Mouse (Mus musculus): ENCODE results near the gene Phb.
A peak's percentile ranks its signal among the peaks of the same experiment; 100 is the strongest.

Phb gene

DNA sequence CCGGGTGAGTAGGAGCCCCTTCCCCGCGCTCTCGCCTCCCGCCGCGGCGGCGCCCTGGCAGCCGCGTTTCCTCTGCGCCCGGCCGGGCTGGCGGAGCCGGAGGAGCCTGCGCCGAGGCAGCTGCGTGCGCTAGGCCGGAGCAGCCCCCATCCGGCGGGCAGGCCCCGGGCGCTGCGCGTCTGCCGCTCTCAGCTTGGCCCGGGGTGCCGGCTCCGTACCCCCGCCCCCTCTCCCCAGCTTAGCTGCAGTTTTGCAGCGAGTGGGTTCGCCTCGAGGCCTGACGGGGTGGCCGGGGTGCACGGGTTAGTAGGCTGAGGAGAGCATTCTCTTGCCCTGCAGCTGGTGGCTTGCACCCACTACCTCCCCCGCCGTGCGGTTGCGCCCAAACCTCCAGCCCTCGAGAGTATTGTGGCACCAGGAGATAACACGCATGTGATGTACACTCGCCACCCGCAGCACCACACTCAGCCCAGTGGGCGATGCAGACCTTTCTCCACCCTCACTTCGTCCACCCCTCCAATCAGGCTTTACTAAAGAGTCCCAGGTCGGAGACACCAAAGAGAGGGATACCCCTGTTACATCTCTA lies 46.6 kb downstream of the Phb start:
- DNase-seq, result peak; percentile 48

DNA sequence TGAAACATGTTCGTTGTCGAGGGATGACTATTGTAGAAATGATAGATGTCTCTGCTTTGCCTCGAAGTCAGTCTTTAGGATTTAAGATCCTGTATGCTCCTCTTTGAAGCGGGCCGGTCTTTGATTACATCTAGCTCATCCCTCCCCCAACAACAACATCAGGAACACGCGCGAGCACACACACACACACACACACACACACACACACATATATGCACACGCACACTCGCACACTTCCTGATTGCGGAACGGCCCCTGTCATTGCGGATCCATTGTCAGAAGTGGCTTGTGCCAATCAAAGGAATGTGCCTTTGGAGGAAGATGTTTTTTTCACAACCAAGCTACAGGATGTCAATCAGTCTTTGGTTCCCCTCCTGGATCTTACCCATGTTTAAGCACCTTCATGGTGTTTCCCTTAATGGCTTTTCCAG lies 47.1 kb downstream of the Phb start:
- DNase-seq, result no peak

DNA sequence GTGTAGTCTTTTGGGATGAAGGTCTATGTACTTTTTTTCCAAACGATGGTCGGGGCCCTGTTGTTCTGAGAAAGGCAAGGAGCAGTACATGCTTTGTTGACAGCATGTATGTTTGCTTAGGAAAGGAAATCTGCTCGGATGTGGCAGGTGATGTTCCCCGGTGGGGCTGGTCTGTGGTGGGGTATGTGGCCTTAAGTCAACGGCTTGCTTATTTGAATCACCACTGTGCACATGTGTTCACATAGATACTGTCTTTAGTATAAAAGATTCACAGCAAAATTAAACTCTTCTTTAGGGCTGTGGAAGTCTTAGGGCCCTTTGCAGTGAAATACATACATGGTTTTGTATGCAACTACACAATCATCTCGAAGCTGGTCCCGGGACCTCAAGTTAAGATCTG lies 47.7 kb downstream of the Phb start:
- DNase-seq, result no peak

DNA sequence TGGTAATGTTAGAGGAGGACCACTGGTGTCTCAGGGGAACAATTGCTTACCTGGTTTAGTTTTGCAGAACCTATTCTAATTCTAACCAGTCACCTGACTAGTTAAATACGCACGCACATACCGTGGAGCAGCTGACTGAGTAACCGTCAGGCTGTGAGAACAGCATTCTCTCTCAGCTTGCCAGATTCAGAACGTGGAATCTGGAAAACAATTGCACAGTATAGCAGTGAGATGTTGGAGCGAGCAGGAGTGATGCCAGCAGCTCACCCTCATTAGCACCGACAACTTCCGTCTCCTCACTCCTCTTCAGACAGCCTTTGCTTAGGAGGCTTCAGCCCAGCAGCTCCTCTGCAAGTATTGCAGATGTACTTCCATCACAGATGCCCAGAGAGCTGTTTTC lies 49.4 kb downstream of the Phb start:
- DNase-seq, result peak; percentile 15

DNA sequence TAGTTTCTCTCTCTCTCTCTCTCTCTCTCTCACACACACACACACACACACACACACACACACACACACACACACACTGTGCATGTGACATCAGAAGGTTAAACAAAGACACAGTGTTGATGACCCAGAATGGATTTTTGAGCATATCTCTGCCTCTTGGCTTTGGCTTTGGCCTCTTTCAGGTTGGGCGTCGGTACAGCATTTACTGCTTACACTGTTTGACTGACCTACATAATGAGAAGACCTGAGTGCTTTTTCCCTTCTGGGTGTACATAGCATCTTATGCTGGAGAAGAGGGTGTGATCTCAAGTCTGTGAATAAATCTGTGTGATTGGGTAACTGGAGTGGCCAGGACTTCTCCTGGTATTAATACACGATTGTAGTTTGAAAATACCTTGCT lies 52.6 kb downstream of the Phb start:
- no peak for DNase-seq

DNA sequence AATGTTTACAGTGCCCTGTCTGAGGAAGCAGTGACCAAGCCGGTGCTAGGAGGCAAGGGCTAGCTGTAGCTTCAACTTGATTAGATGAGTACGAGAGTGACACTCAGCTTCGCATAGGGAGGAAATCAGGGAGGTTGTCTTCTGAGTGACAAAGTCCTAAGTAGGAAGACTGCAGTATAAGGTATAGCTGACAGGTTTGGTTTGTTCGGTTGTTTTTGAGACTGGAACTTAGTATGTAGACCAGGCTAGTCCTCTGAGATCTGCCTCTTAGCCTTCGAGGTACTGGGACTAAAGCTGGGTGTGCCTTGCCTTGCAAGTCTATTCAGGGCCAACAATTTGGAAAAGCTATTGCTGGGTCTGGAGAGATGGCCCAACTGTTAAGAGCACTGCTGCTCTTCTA lies 56.5 kb downstream of the Phb start, which contains the start of gene B130006D01Rik:
TSS of gene B130006D01Rik (plus strand) at position 301 of the 400 bp plus-strand sequence.
- no peak for DNase-seq

DNA sequence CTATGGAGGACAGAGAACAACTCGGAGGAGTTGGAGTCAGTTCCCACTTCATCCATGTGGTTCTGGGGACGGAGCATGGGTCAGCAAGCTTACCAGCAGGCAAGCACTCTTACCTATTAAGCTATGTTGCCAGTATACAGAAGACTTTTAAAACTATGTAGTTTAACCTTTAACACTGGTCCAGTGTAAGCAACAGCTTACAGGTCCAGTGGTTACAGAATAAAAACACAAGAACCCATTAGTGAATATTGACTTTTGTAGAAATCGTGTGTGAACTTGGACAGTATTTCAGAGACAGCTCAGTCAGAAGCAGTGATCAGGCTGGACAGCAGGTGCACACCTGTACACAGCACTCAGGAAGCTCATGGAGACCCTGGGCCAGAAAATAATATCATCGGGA lies 57.7 kb downstream of the Phb start:
- no peak for DNase-seq

DNA sequence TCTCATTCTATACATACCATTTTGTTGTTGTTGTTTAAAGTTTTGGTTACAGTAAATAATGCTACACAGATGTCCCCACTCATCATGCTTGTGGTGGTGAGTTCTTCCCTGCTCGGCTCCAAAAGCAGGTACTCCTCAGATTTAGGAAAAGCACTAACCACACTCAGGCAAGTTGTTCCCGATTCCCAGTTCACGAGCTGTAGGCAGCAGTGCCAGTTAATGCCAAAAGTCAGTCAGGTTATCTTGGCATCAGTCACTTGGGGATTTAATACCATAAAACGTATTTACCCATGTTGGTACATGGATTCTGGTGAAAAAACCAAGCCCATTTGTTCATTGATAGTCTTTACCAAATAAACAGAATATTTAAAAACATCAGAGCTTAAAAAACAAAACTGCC lies 59.4 kb downstream of the Phb start:
- no peak for DNase-seq

DNA sequence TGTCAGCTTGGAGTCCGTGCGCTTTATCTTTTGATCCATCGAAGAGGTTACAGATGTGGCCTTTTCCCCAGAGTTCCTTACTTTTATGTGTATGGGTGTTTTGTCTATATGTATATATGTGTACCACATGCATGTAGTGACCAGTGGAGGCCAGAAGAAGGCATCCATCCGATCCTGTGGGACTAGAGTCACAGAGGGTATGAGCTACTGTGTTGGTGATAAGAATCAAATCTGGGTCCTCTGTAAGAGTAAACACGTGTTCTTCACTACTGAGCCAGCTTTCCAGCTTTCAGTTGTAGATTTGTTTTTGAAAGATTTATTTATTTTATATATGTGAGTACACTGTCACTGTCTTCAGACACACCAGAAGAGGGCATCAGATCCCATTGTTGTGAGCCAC lies 61.2 kb downstream of the Phb start:
- DNase-seq, result no peak

DNA sequence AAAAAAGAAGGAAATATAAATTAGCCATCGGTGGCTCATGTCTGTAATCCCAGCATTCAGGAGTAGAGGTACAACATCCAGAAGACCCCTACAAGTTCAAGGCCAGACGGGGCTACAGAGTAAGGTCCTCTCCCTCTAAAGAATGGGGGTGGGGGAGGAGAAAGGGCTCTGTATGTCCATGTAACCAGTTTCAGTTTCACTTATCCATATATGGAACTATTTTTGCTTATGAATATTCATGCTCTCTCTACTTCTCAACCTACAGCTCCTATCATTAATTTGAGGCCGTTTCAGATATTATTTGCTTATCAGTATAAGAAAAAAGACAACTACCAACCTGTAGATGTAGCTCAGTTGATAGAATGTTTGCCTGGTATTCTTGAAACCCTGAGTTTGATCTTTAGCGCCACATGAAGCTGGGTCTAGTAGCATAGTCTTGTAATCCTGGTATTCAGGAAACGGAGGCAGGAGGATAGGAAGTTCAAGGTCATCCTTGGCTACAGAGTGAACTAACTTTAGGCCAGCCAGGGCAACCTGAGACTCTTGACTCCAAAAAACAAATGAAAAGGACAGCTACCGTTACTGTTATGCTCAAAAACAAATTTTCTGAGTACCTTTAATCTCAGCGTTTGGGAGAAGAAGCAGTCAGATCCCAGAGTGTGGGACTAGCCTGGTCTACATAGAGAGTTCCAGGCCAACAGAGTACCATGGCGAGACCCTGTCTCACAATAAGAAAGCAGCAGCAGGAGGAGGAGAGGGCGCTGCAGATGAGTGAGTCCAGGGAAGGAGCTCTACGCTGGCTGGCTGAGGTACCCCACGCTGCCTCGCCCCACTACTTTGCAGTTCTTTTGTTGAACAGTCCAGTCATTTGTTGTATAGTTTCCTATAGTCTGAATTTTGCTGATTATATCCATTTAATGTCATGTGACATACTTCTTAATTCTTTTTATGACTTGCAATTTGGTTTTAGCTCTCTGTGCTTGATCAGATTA lies 62.5 kb downstream of the Phb start:
- DNase-seq, result no peak
